Mouse (Mus musculus) kidney, adult 2 months (tissue): ENCODE measurements around the gene Mbd3.

Source experiments
- CTCF ChIP-seq: fragments of 200-500 bp; conservative IDR thresholded peaks from 2 replicates; pipeline ENCODE4 v1.5.1; 2011; ENCODE audit warnings: low read depth, mild to moderate bottlenecking, control low read depth, low read length, moderate library complexity, mixed read lengths; ENCODE audit not compliant: insufficient read depth, insufficient read length
- POLR2A ChIP-seq: fragments of 200-500 bp; IDR thresholded peaks from one replicate; pipeline ENCODE4 v1.6.1; 2011; ENCODE audit warnings: low read depth, low read length, control low read depth

DNA sequence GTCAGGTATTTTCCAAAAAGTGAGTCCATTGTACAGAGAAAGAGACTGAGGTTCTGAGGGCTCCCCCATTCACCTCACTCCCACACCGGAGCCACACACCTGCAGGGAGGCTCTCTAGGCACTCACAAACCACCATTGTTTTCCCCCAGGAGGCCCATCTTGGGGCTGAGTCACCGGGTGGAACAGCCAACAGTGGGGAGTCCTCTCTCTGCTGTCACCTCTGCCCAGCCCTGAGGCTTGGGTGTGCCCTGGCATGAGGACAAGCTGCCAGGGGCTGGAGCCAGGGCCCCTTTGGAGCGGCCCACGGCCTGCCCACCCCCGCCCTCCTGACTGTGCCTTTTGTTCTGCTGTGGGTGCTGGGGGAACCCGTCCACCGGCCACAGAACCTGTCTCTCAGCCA, 36.4 kb upstream of the Mbd3 start:
- TF ChIP-seq POLR2A: no peak
- TF ChIP-seq CTCF: no peak
